Mouse (Mus musculus) liver, embryonic 11.5 days (tissue): ENCODE results near the gene Psmd12. TPM values are rescaled to one million over a fixed set of nuclear protein-coding genes. Genes with fewer than 3 reads are reported as not detected.

ENCODE experiments used
- polyA plus RNA-seq: library from polyadenylated mRNA; unstranded; fragments of >200 nt; fragmentation: Nextera tagmentation; extraction: Ambion mirVana; gene quantifications from 2 replicates; pipeline ENCODE4 v1.2.1, GENCODE M21; 2014

The Psmd12 gene
- polyA plus RNA-seq, 1 experiment from 2014 or later = 222 TPM

Other genes with a start within 250 kb of the Psmd12 start
- 19.2 and 19.4 TPM in 2 replicates for gene Pitpnc1, start 8.8 kb upstream of the Psmd12 start, polyA plus RNA-seq
- 19.9 TPM in 2 replicates for gene Helz, start 68.4 kb downstream of the Psmd12 start, polyA plus RNA-seq
- gene Cacng1, start 237.0 kb downstream of the Psmd12 start, polyA plus RNA-seq = not detected in 2 replicates